Mouse (Mus musculus): ENCODE data around the gene Slc38a4. TPM values are rescaled to one million over a fixed set of nuclear protein-coding genes. Genes with fewer than 3 reads are reported as not detected.

Gene Slc38a4
- polyA plus RNA-seq, 1 experiment from 2014 or later, result 23.9 TPM

DNA sequence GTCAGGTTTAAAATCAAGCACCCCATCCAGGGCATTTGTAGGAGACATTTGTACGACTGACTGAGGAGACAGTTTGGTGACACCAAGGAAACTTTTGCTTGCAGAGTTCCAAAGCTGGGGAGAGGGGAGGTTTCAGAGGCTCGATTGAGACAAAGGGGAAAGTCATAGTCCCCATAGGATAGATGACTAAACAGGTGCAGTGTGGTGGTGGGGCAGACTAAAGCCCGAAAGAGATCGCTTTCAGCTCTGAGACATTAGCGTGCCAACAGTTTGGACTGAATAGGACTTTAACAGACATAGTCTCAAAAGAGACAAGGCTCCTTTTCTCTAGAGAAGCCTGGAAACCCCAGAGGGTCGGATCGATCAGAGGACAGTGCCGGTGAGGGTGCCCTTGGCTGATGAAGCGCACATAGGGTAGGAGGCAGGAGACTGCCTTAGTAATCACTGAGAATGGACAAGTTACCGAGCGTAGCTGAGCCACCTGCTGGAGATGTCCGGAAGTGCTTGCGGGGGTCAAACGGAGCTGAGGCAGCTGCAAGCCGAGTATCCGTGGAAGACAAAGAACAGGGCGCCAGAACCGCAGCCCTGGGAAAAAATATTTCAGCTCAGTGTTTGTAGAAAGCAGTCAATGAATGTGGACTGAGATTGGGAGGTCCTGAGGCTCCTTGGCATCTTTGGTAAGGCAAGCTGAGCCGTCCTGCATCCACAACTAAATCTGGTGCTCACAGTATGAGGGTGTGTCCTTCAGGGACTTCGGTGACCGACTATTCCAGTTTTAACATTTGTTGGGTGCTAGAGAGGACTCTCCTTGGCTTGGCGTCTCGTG lies 102.4 kb downstream of the Slc38a4 start:
- H3K4me2 ChIP-seq (replicated peaks; ENCODE audit: low read depth, low read length), result peak overlapping the region; percentile 47
- no peak overlapping the region for H3K9ac ChIP-seq (replicated peaks; ENCODE audit: low read depth)
- H3K9me3 ChIP-seq (ENCODE audit: low read length), result no peaks in the 10 kb centered on the region
- H3K36me3 ChIP-seq (ENCODE audit: insufficient read depth, low read length), result no peaks in the 10 kb centered on the region
- WGBS, result 20% methylated on average over 23 of the region's 23 CpGs
- peak overlapping the region; percentile 6; the same call in 1 of the 2 replicates for H3K4me3 ChIP-seq (ENCODE audit: low read depth, low read length)
- DNase-seq (ENCODE audit: low spot score), result peak; percentile 66
- no peak overlapping the region for H3K27ac ChIP-seq (ENCODE audit: low read length)
- TF ChIP-seq CTCF (IDR thresholded peaks at IDR 0.05) (peak; percentile 86), EP300 (IDR thresholded peaks at IDR 0.05) (no peak)
- no peaks in the 10 kb centered on the region for H3K27me3 ChIP-seq (replicated peaks; ENCODE audit: insufficient read depth, low read length)
- peak; percentile 78 for ATAC-seq
- no peaks in the 10 kb centered on the region for H3K4me1 ChIP-seq (ENCODE audit: insufficient read depth, low read depth, low read length)

DNA sequence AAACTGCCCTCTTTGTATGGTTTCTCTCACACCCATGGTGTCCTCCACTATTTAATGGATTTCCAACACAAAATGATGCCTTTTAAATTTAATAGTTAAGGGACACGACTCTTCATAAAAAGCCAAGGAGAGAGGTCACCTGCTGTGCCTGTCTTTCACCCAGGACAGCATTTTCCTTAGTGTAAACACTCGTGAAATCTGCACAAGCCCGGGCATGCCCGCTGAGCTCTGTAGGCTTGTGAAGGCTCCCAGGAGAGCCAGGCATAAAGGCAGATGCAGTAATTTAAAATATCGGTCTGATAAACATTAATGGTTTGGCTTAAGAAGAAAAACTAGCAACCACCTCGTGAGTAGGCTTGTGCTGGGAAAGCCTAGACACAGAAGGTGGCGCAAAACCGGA lies 103.3 kb downstream of the Slc38a4 start:
- no peak overlapping the region for H3K27ac ChIP-seq (ENCODE audit: low read length)
- ATAC-seq (no peak), DNase-seq (ENCODE audit: low spot score) (no peak)
- no peak overlapping the region for H3K4me2 ChIP-seq (replicated peaks; ENCODE audit: low read depth, low read length)
- TF ChIP-seq EP300 (IDR thresholded peaks at IDR 0.05) (no peak), CTCF (IDR thresholded peaks at IDR 0.05) (no peak)
- no peaks in the 10 kb centered on the region for H3K4me1 ChIP-seq (ENCODE audit: insufficient read depth, low read depth, low read length)
- 52% methylated on average over 8 of the region's 8 CpGs for WGBS
- H3K4me3 ChIP-seq (ENCODE audit: low read depth, low read length), result no peak overlapping the region
- no peaks in the 10 kb centered on the region for H3K9me3 ChIP-seq (ENCODE audit: low read length)
- no peaks in the 10 kb centered on the region for H3K36me3 ChIP-seq (ENCODE audit: insufficient read depth, low read length)
- no peak overlapping the region for H3K9ac ChIP-seq (replicated peaks; ENCODE audit: low read depth)
- no peaks in the 10 kb centered on the region for H3K27me3 ChIP-seq (replicated peaks; ENCODE audit: insufficient read depth, low read length)

DNA sequence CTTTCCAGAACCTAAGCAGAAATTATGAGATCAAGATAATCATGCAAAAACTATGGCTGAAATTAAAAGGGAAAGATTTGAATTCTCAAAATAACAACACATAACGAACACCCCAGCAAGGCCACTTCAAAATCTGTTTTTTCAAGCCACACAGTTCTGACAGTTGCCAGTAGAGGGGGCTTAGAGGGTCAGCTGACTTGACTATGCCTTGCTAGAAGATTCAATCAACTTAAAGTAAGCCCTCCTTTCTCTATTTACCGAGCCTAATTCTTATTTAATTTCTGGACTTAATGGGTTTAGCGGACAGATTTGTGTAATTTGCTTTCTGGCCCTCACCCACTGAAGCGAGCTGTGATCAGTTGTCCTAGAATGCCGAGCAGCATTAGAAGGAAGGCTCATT lies 104.0 kb downstream of the Slc38a4 start:
- Histone ChIP-seq H3K9ac (replicated peaks; ENCODE audit: low read depth) (no peak overlapping the region), H3K36me3 (ENCODE audit: insufficient read depth, low read length) (no peaks in the 10 kb centered on the region), H3K4me3 (ENCODE audit: low read depth, low read length) (no peak overlapping the region), H3K4me1 (ENCODE audit: insufficient read depth, low read depth, low read length) (no peaks in the 10 kb centered on the region), H3K27me3 (replicated peaks; ENCODE audit: insufficient read depth, low read length) (no peaks in the 10 kb centered on the region), H3K27ac (ENCODE audit: low read length) (no peak overlapping the region), H3K4me2 (replicated peaks; ENCODE audit: low read depth, low read length) (no peak overlapping the region), H3K9me3 (ENCODE audit: low read length) (no peaks in the 10 kb centered on the region)
- 49% methylated on average over 5 of the region's 5 CpGs for WGBS
- no peak for ATAC-seq
- TF ChIP-seq EP300 (IDR thresholded peaks at IDR 0.05) (no peak), CTCF (IDR thresholded peaks at IDR 0.05) (peak; percentile 48)
- peak; percentile 29 for DNase-seq (ENCODE audit: low spot score)

DNA sequence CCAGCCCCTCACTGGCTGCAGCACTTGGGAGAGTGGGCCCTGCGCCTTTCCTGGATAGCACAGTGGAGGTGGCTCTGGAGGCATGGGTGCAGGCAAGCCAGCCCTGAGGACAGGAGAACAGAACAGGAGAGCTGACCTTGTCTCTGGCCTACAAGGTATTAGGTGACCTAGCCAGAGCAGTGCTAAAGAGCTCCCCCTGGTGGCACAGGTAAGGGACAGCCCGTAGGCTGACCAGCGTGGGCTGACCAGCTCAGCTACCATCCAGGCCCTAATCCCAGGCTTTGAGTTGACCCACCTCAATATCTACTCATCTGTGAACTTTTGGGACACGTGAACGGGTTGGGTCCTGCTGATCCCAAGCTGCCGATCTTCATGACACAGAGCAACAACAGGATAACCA lies 107.3 kb downstream of the Slc38a4 start:
- Histone ChIP-seq H3K27ac (ENCODE audit: low read length) (no peak overlapping the region), H3K36me3 (ENCODE audit: insufficient read depth, low read length) (no peaks in the 10 kb centered on the region), H3K4me3 (ENCODE audit: low read depth, low read length) (no peak overlapping the region), H3K9me3 (ENCODE audit: low read length) (no peaks in the 10 kb centered on the region), H3K4me1 (ENCODE audit: insufficient read depth, low read depth, low read length) (no peaks in the 10 kb centered on the region), H3K9ac (replicated peaks; ENCODE audit: low read depth) (no peak overlapping the region), H3K27me3 (replicated peaks; ENCODE audit: insufficient read depth, low read length) (no peaks in the 10 kb centered on the region), H3K4me2 (replicated peaks; ENCODE audit: low read depth, low read length) (no peak overlapping the region)
- ATAC-seq (peak; percentile 65), DNase-seq (ENCODE audit: low spot score) (peak; percentile 59)
- no peak for TF ChIP-seq EP300 (IDR thresholded peaks at IDR 0.05)
- TF ChIP-seq CTCF (IDR thresholded peaks at IDR 0.05), result peak; percentile 77
- WGBS, result 51% methylated on average over 6 of the region's 6 CpGs

Other genes with a start within 250 kb of the Slc38a4 start
- gene Pced1b, start 191.2 kb upstream of the Slc38a4 start, polyA plus RNA-seq (2015; fragmentation: Nextera tagmentation; extraction: Ambion mirVana), result 8.9 and 9.0 TPM in 2 replicates
- 12.3 and 12.9 TPM in 2 replicates for gene Amigo2, start 191.3 kb upstream of the Slc38a4 start, polyA plus RNA-seq (2015; fragmentation: Nextera tagmentation; extraction: Ambion mirVana)